Mouse (Mus musculus) midbrain, embryonic 12.5 days (tissue): ENCODE data around the gene Pde10a. TPM values are rescaled to one million over a fixed set of nuclear protein-coding genes. Genes with fewer than 3 reads are reported as not detected.

ENCODE experiments used
- polyA plus RNA-seq: library from polyadenylated mRNA; unstranded; fragments of >200 nt; fragmentation: Nextera tagmentation; extraction: Ambion mirVana; gene quantifications from 2 replicates; pipeline ENCODE4 v1.2.1, GENCODE M21; 2016

Gene Pde10a
- polyA plus RNA-seq, 1 experiment from 2014 or later = 9.9 TPM

Other genes starting within 250 kb of the Pde10a start
- gene Mpc1, start 242.5 kb upstream of the Pde10a start, polyA plus RNA-seq = 116 TPM in 2 replicates
- 104 TPM in 2 replicates for gene Sft2d1, start 214.3 kb upstream of the Pde10a start, polyA plus RNA-seq
- gene Prr18, start 187.9 kb upstream of the Pde10a start, polyA plus RNA-seq = 3.9 and 4.1 TPM in 2 replicates
- gene T2, start 169.4 kb upstream of the Pde10a start, polyA plus RNA-seq = 0.71 TPM in 1 of 2 replicates, not detected in the other
- gene T, start 90.9 kb upstream of the Pde10a start, polyA plus RNA-seq = 0.54 and 0.64 TPM in 2 replicates
- not detected in 2 replicates for gene Gm17087, start 41.6 kb downstream of the Pde10a start, polyA plus RNA-seq